Mouse (Mus musculus): Measurements from ENCODE around the gene Nsd2. TPM values are rescaled to one million over a fixed set of nuclear protein-coding genes. Genes with fewer than 3 reads are reported as not detected.

The Nsd2 gene
- polyA plus RNA-seq, 1 experiment from 2014 or later = 13.9 TPM

DNA sequence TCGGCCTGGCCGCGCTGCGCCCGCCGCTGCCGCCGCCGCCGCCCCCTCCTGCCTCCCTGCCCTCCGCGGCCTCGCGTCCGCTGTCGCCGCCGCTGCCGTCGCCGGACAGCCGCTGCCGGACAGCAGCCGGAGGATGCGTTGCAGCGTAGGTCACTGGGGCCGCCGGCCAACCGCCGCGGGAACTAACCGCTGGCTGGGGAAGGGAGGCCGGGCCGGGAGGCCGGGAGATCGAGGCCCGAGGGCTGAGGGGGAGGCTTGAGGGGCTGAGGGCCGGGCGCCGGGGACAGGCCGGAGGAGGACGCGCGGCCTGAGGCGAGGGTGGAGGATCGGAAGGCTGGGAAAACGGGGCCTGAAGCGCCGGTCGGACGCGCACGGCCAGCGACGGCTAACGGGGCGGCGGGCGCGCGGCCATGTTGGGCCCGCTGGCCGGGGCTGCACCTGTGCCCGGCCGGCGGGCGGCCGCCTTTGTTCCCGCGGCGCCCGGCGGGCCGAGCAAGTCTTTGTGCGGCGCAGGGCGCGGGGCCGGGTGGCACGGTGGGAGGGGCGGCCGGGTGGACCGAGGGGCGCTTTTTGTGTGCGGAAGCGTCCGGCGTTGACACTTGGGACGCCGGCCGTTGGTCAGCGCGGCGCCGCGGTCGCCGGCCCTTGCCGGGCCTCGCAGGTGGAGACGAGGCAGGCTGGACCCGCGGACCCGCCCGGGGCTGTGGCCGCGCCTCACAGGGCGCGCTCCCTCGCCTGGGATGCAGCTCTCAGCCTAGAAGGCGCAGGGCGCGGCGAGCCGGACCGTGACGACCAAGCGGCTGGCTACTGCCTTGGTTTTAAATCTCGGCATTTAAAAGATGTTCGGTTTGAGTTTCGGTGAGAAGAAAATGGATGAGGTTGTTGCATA lies 452 bp downstream of the Nsd2 start:
- no peaks in the 10 kb centered on the region for H3K27me3 ChIP-seq (ENCODE audit: insufficient read depth, low read length)
- ATAC-seq (peak; percentile 54), DNase-seq (peak; percentile 75)
- WGBS (ENCODE audit: insufficient replicate concordance) = 3% methylated on average over 95 of the region's 121 CpGs
- H3K4me1 ChIP-seq (ENCODE audit: insufficient read depth) = peaks cover 17% of the 10 kb centered on the region
- H3K4me2 ChIP-seq (ENCODE audit: low read depth, low read length) = peak overlapping the region; percentile 98
- peak overlapping the region; percentile 93 for H3K27ac ChIP-seq (ENCODE audit: low read depth)
- H3K36me3 ChIP-seq (replicated peaks; ENCODE audit: insufficient read depth, low read length) = no peaks in the 10 kb centered on the region; the same call in 1 of the 2 replicates
- TF ChIP-seq CTCF (IDR thresholded peaks at IDR 0.05; ENCODE audit: low read depth) (no peak), EP300 (IDR thresholded peaks at IDR 0.05; ENCODE audit: low read depth) (no peak)
- peak overlapping the region; percentile 90 for H3K9ac ChIP-seq (replicated peaks)
- H3K4me3 ChIP-seq (ENCODE audit: low read depth, low read length) = peak overlapping the region; percentile 84
- H3K9me3 ChIP-seq (ENCODE audit: low read length) = no peaks in the 10 kb centered on the region

- 34% methylated on average over 2 of the region's 2 CpGs for WGBS (ENCODE audit: insufficient replicate concordance)
- no peak for ATAC-seq
- H3K4me1 ChIP-seq (ENCODE audit: insufficient read depth) = peaks cover 11% of the 10 kb centered on the region
- TF ChIP-seq EP300 (IDR thresholded peaks at IDR 0.05; ENCODE audit: low read depth) (no peak), CTCF (IDR thresholded peaks at IDR 0.05; ENCODE audit: low read depth) (no peak)
- peak overlapping the region; percentile 98 for H3K4me2 ChIP-seq (ENCODE audit: low read depth, low read length)
- no peak for DNase-seq
- H3K27me3 ChIP-seq (ENCODE audit: insufficient read depth, low read length) = no peaks in the 10 kb centered on the region
- H3K27ac ChIP-seq (ENCODE audit: low read depth) = 0 out of 2 replicates have a peak overlapping the region, but pooled peaks have one; percentile 16
- peak overlapping the region; percentile 90 for H3K9ac ChIP-seq (replicated peaks)
- H3K4me3 ChIP-seq (ENCODE audit: low read depth, low read length) = peak overlapping the region; percentile 84
- no peaks in the 10 kb centered on the region for H3K9me3 ChIP-seq (ENCODE audit: low read length)
- H3K36me3 ChIP-seq (replicated peaks; ENCODE audit: insufficient read depth, low read length) = no peaks in the 10 kb centered on the region; the same call in 1 of the 2 replicates
These were observed 1.4 kb downstream of the Nsd2 start for GRCm38 (mm10) chr5:33821901-33822427.

DNA sequence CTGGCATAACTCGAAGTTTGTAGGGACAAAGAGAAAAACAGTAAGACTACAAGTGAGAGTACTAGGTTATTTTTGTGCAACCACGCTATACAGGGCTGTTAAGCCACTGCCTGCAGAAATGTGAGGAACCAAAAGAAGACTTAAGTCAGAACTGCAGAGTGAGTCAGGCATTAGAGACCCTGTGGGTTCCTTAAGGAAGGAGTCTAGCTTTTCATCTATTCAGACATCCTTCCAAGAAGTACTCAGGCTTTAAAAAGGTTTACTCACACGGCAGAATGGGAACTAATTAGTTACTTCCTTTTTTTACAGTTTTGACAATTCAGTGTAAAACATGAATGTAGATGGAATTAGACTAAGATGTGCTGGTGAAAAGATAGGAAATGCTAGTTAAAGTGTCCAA lies 1.9 kb downstream of the Nsd2 start:
- no peaks in the 10 kb centered on the region for H3K27me3 ChIP-seq (ENCODE audit: insufficient read depth, low read length)
- ATAC-seq = no peak
- no peak overlapping the region; the same call in 1 of the 2 replicates for H3K9ac ChIP-seq (replicated peaks)
- no peak for DNase-seq
- H3K4me2 ChIP-seq (ENCODE audit: low read depth, low read length) = peak overlapping the region; percentile 98
- 31% methylated on average over 3 of the region's 3 CpGs for WGBS (ENCODE audit: insufficient replicate concordance)
- H3K4me3 ChIP-seq (ENCODE audit: low read depth, low read length) = peak overlapping the region; percentile 84
- no peak overlapping the region for H3K27ac ChIP-seq (ENCODE audit: low read depth)
- no peaks in the 10 kb centered on the region; the same call in 1 of the 2 replicates for H3K36me3 ChIP-seq (replicated peaks; ENCODE audit: insufficient read depth, low read length)
- no peak for TF ChIP-seq CTCF (IDR thresholded peaks at IDR 0.05; ENCODE audit: low read depth)
- TF ChIP-seq EP300 (IDR thresholded peaks at IDR 0.05; ENCODE audit: low read depth) = no peak
- no peaks in the 10 kb centered on the region for H3K9me3 ChIP-seq (ENCODE audit: low read length)
- peaks cover 11% of the 10 kb centered on the region for H3K4me1 ChIP-seq (ENCODE audit: insufficient read depth)

DNA sequence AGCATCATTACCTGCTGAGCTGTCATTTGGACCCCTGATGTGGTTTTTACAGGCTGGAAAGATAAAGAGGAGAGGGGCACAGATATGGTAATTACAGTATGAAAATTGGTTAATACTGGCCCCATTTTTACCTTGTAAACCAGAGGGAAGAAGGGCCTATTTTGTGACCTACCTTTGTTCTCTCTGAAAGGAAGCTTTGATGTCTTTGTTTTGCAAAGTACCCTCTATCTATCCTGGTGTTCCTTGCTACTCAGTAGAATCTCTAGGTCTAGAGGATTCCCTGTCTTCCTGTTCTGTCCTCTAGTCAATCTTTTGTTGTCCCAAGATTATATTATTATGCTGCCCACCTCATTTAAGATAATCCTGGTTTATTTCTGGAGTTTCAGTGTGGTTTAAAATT lies 5.5 kb downstream of the Nsd2 start:
- no peak overlapping the region for H3K4me3 ChIP-seq (ENCODE audit: low read depth, low read length)
- DNase-seq (no peak), ATAC-seq (no peak)
- no peak overlapping the region for H3K27ac ChIP-seq (ENCODE audit: low read depth)
- H3K9ac ChIP-seq (replicated peaks) = no peak overlapping the region
- TF ChIP-seq EP300 (IDR thresholded peaks at IDR 0.05; ENCODE audit: low read depth) = no peak
- no peak for TF ChIP-seq CTCF (IDR thresholded peaks at IDR 0.05; ENCODE audit: low read depth)
- peaks cover 4% of the 10 kb centered on the region; the same call in 1 of the 2 replicates for H3K4me1 ChIP-seq (ENCODE audit: insufficient read depth)
- H3K36me3 ChIP-seq (replicated peaks; ENCODE audit: insufficient read depth, low read length) = no peaks in the 10 kb centered on the region; the same call in 1 of the 2 replicates
- no peak overlapping the region for H3K4me2 ChIP-seq (ENCODE audit: low read depth, low read length)
- no peaks in the 10 kb centered on the region for H3K9me3 ChIP-seq (ENCODE audit: low read length)
- H3K27me3 ChIP-seq (ENCODE audit: insufficient read depth, low read length) = no peaks in the 10 kb centered on the region

GRCm38 (mm10) chr5:33828107-33828506 lies 7.6 kb downstream of the Nsd2 start:
- ATAC-seq (no peak), DNase-seq (no peak)
- Histone ChIP-seq H3K4me2 (ENCODE audit: low read depth, low read length) (no peak overlapping the region), H3K36me3 (replicated peaks; ENCODE audit: insufficient read depth, low read length) (no peaks in the 10 kb centered on the region; the same call in none of the 2 replicates), H3K9ac (replicated peaks) (no peak overlapping the region), H3K27me3 (ENCODE audit: insufficient read depth, low read length) (no peaks in the 10 kb centered on the region), H3K4me3 (ENCODE audit: low read depth, low read length) (no peak overlapping the region), H3K9me3 (ENCODE audit: low read length) (no peaks in the 10 kb centered on the region), H3K27ac (ENCODE audit: low read depth) (no peak overlapping the region), H3K4me1 (ENCODE audit: insufficient read depth) (no peaks in the 10 kb centered on the region)
- TF ChIP-seq CTCF (IDR thresholded peaks at IDR 0.05; ENCODE audit: low read depth) (no peak), EP300 (IDR thresholded peaks at IDR 0.05; ENCODE audit: low read depth) (no peak)
- WGBS (ENCODE audit: insufficient replicate concordance) = 75% methylated on average over 8 of the region's 8 CpGs

DNA sequence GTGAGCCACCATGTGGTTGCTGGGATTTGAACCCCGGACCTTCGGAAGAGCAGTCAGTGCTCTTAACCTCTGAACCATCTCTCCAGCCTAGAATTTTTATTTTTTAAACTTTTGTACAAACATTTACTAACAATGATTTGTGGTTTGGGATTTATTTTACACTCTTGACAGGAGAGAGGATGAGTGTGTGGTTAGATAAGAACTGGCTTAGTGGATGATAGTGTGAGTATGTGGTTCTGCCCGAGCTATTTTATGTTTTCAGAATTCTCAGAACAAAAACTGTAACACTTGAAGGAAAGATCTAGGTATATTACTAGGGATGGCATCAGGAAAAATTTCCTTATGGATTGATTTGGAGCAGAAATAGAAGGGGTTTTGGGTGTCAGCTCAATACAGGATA lies 9.4 kb downstream of the Nsd2 start:
- no peaks in the 10 kb centered on the region for H3K4me1 ChIP-seq (ENCODE audit: insufficient read depth)
- H3K27ac ChIP-seq (ENCODE audit: low read depth) = no peak overlapping the region
- DNase-seq (no peak), ATAC-seq (no peak)
- peaks cover 3% of the 10 kb centered on the region; the same call in 1 of the 2 replicates for H3K36me3 ChIP-seq (replicated peaks; ENCODE audit: insufficient read depth, low read length)
- TF ChIP-seq CTCF (IDR thresholded peaks at IDR 0.05; ENCODE audit: low read depth) = no peak
- TF ChIP-seq EP300 (IDR thresholded peaks at IDR 0.05; ENCODE audit: low read depth) = no peak
- no peaks in the 10 kb centered on the region for H3K27me3 ChIP-seq (ENCODE audit: insufficient read depth, low read length)
- H3K9ac ChIP-seq (replicated peaks) = no peak overlapping the region
- no peak overlapping the region for H3K4me3 ChIP-seq (ENCODE audit: low read depth, low read length)
- WGBS (ENCODE audit: insufficient replicate concordance) = 58% methylated on average over 3 of the region's 3 CpGs
- H3K9me3 ChIP-seq (ENCODE audit: low read length) = no peaks in the 10 kb centered on the region
- no peak overlapping the region for H3K4me2 ChIP-seq (ENCODE audit: low read depth, low read length)

All from liver, postnatal 0 days (tissue).